Mouse (Mus musculus): Measurements from ENCODE around the gene Sgce.

- TF ChIP-seq CTCF (IDR thresholded peaks at IDR 0.05; ENCODE audit: low read depth) (no peak), EP300 (IDR thresholded peaks at IDR 0.05; ENCODE audit: low read depth) (no peak)
Observed at GRCm38 (mm10) chr6:4658861-4659260, 88.1 kb downstream of the Sgce start.
